Comparison of ENCODE assay signal across 8 mouse cellular contexts in genomic region chr5:137338256-137338655, GRCm38 (mm10). TPM values are rescaled to one million over a fixed set of nuclear protein-coding genes. Genes with fewer than 3 reads are reported as not detected.
DNase-seq lines count a peak whose midpoint lies in the region; ATAC-seq and TF ChIP-seq lines count a peak whose summit lies in the region.

No protein-coding gene starts in this region.

- no peaks in the 10 kb centered on the region for H3K9me3 ChIP-seq in ES-Bruce4 (replicated peaks; ENCODE audit: control insufficient read depth, insufficient read depth, low read length, poor library complexity, severe bottlenecking)
- no peaks in the 10 kb centered on the region for H3K9me3 ChIP-seq in forebrain, embryonic 14.5 days (replicated peaks; ENCODE audit: control insufficient read depth, low read length)
- no peaks in the 10 kb centered on the region for H3K9me3 ChIP-seq in liver, postnatal 0 days (ENCODE audit: low read length)
- no peaks in the 10 kb centered on the region for H3K9me3 ChIP-seq in neural tube, embryonic 14.5 days (ENCODE audit: control insufficient read depth, low read length)

- TF ChIP-seq EP300 in ES-Bruce4 (IDR thresholded peaks at IDR 0.05; ENCODE audit: insufficient read depth, low read depth, low read length), result 0 out of 2 replicates have a peak, but pooled peaks have one; percentile 34
- no peak; the same call in 1 of the 2 replicates for TF ChIP-seq EP300 in liver, postnatal 0 days (IDR thresholded peaks at IDR 0.05; ENCODE audit: low read depth)

- H3K4me2 ChIP-seq in forebrain, embryonic 14.5 days (ENCODE audit: low read length), result peak overlapping the region; percentile 77
- H3K4me2 ChIP-seq in liver, postnatal 0 days (ENCODE audit: low read depth, low read length), result peak overlapping the region; percentile 84
- H3K4me2 ChIP-seq in neural tube, embryonic 14.5 days (ENCODE audit: low read depth, low read length), result peak overlapping the region; percentile 88

- H3K27ac ChIP-seq in ES-Bruce4 (ENCODE audit: insufficient read depth, low read length), result 0 out of 2 replicates have a peak overlapping the region, but pooled peaks have one; percentile 1
- peak overlapping the region; percentile 67 for H3K27ac ChIP-seq in forebrain, embryonic 14.5 days (ENCODE audit: low read depth, low read length)
- peak overlapping the region; percentile 62 for H3K27ac ChIP-seq in liver, postnatal 0 days (ENCODE audit: low read depth)
- H3K27ac ChIP-seq in neural tube, embryonic 14.5 days (ENCODE audit: low read depth, low read length), result peak overlapping the region; percentile 72
- peak overlapping the region; percentile 72 for H3K27ac ChIP-seq in testis, adult 2 months (ENCODE audit: control insufficient read depth, insufficient read depth, low read depth, low read length)

- DNase-seq in cerebellum, adult 11 months, result peak; percentile 88
- peak; percentile 95 for DNase-seq in forebrain, embryonic 14.5 days (ENCODE audit: low spot score)
- DNase-seq in heart, postnatal 14 days, result peak; percentile 89 to 92
- peak; percentile 91 for DNase-seq in layer of hippocampus, adult 11-12 months (ENCODE audit: low spot score)
- peak; percentile 86 for DNase-seq in liver, postnatal 0 days

- H3K4me1 ChIP-seq in ES-Bruce4 (ENCODE audit: control insufficient read depth, insufficient read depth, low read length), result peaks cover 2% of the 10 kb centered on the region
- H3K4me1 ChIP-seq in forebrain, embryonic 14.5 days (ENCODE audit: control insufficient read depth, insufficient read depth, low read length), result peaks cover 12% of the 10 kb centered on the region
- peaks cover 23% of the 10 kb centered on the region for H3K4me1 ChIP-seq in liver, postnatal 0 days (ENCODE audit: insufficient read depth)
- H3K4me1 ChIP-seq in neural tube, embryonic 14.5 days (ENCODE audit: control insufficient read depth, insufficient read depth, low read length), result peaks cover 12% of the 10 kb centered on the region; the same call in 1 of the 2 replicates
- peaks cover 13% of the 10 kb centered on the region for H3K4me1 ChIP-seq in testis, adult 2 months (ENCODE audit: control insufficient read depth, insufficient read depth, low read length)

- H3K4me3 ChIP-seq in ES-Bruce4 (ENCODE audit: low read depth, low read length), result peak overlapping the region; percentile 61
- H3K4me3 ChIP-seq in forebrain, embryonic 14.5 days (ENCODE audit: low read depth, low read length), result peak overlapping the region; percentile 34
- peak overlapping the region; percentile 45 for H3K4me3 ChIP-seq in liver, postnatal 0 days (ENCODE audit: low read depth, low read length)
- H3K4me3 ChIP-seq in neural tube, embryonic 14.5 days (ENCODE audit: low read depth, low read length), result peak overlapping the region; percentile 37
- H3K4me3 ChIP-seq in testis, adult 2 months (ENCODE audit: control insufficient read depth, low read depth, low read length), result peak overlapping the region; percentile 82

- H3K9ac ChIP-seq in ES-Bruce4 (ENCODE audit: low read depth, poor library complexity, severe bottlenecking), result peak overlapping the region; percentile 35
- peak overlapping the region; percentile 69 for H3K9ac ChIP-seq in forebrain, embryonic 14.5 days (ENCODE audit: low read length)
- peak overlapping the region; percentile 37 for H3K9ac ChIP-seq in liver, postnatal 0 days (replicated peaks)
- peak overlapping the region; percentile 66 for H3K9ac ChIP-seq in neural tube, embryonic 14.5 days (replicated peaks; ENCODE audit: low read depth, low read length)

- no peak for TF ChIP-seq POLR2A in ES-Bruce4 (IDR thresholded peaks at IDR 0.05; ENCODE audit: insufficient read depth, low read length)
- TF ChIP-seq POLR2A in testis, adult 2 months (IDR thresholded peaks at IDR 0.05; ENCODE audit: control insufficient read depth, low read depth, low read length), result peak; percentile 57; the same call in 1 of the 2 replicates

- H3K36me3 ChIP-seq in ES-Bruce4 (ENCODE audit: control insufficient read depth, insufficient read depth, low read length, poor library complexity, severe bottlenecking), result no peaks in the 10 kb centered on the region
- H3K36me3 ChIP-seq in forebrain, embryonic 14.5 days (ENCODE audit: control insufficient read depth, insufficient read depth, low read length), result no peaks in the 10 kb centered on the region
- H3K36me3 ChIP-seq in liver, postnatal 0 days (replicated peaks; ENCODE audit: insufficient read depth, low read length), result no peaks in the 10 kb centered on the region
- no peaks in the 10 kb centered on the region for H3K36me3 ChIP-seq in neural tube, embryonic 14.5 days (ENCODE audit: control insufficient read depth, insufficient read depth, low read length)
- H3K36me3 ChIP-seq in testis, adult 2 months (ENCODE audit: control insufficient read depth, insufficient read depth, low read length), result no peaks in the 10 kb centered on the region

- intact Hi-C loops in heart, postnatal 14 days (cut with DNase I), result loop anchor here (2.0 to 10.0 kb wide), 2 partner anchors 15 to 427 kb away; no protein-coding TSS in a partner anchor

- TF ChIP-seq CTCF in ES-Bruce4 (IDR thresholded peaks at IDR 0.05; ENCODE audit: low read depth, low read length), result no peak
- no peak for TF ChIP-seq CTCF in liver, postnatal 0 days (IDR thresholded peaks at IDR 0.05; ENCODE audit: low read depth)
- no peak for TF ChIP-seq CTCF in testis, adult 2 months (IDR thresholded peaks at IDR 0.05; ENCODE audit: control insufficient read depth, insufficient read depth, insufficient replicate concordance, low read depth, low read length)

- WGBS in forebrain, embryonic 14.5 days, result under 1% methylated on average over 19 of the region's 19 CpGs
- WGBS in liver, postnatal 0 days (ENCODE audit: insufficient replicate concordance), result under 1% methylated on average over 19 of the region's 19 CpGs
- WGBS in neural tube, embryonic 14.5 days, result under 1% methylated on average over 19 of the region's 19 CpGs

- ATAC-seq in forebrain, embryonic 14.5 days, result peak; percentile 81
- peak; percentile 78 for ATAC-seq in liver, postnatal 0 days
- ATAC-seq in neural tube, embryonic 14.5 days (ENCODE audit: low read depth), result peak; percentile 83

- H3K27me3 ChIP-seq in ES-Bruce4 (ENCODE audit: control insufficient read depth, insufficient read depth, low read length, poor library complexity, severe bottlenecking), result no peaks in the 10 kb centered on the region
- H3K27me3 ChIP-seq in forebrain, embryonic 14.5 days (replicated peaks; ENCODE audit: control insufficient read depth, insufficient read depth, low read length), result no peaks in the 10 kb centered on the region
- 0 out of 2 replicates have a peak, but pooled peaks cover 2% of the 10 kb centered on the region for H3K27me3 ChIP-seq in liver, postnatal 0 days (ENCODE audit: insufficient read depth, low read length)
- H3K27me3 ChIP-seq in neural tube, embryonic 14.5 days (ENCODE audit: control insufficient read depth, insufficient read depth, low read length), result no peaks in the 10 kb centered on the region
- H3K27me3 ChIP-seq in testis, adult 2 months (ENCODE audit: control insufficient read depth, insufficient read depth, low read length), result no peaks in the 10 kb centered on the region

RNA-seq across cellular contexts. Expression of gene Slc12a9, which starts 4.9 kb away (rescaled TPM):
- polyA plus RNA-seq in ES-Bruce4 (2011; ENCODE audit: insufficient read depth, insufficient read length, low read depth, missing spikeins), result 7.9 and 8.8 TPM in 2 replicates
- 6.2 and 9.9 TPM in 2 replicates for polyA plus RNA-seq in forebrain, embryonic 14.5 days (2014; fragmentation: Nextera tagmentation; extraction: Ambion mirVana)
- 1 to 10 TPM; 3.8 to 5.4 TPM for total RNA-seq in heart, postnatal 14 days (2021)
- 2.9 and 3.2 TPM in 2 replicates for polyA plus RNA-seq in liver, postnatal 0 days (2015; fragmentation: Nextera tagmentation; extraction: Ambion mirVana)
- polyA plus RNA-seq in neural tube, embryonic 14.5 days (2014; fragmentation: Nextera tagmentation; extraction: Ambion mirVana), result 16.4 and 17.8 TPM in 2 replicates
- 3.6 and 4.4 TPM in 2 replicates for polyA plus RNA-seq in testis, adult 2 months (2012; rRNA removed)

RNA-seq across cellular contexts. Expression of gene Ephb4, which starts 11.7 kb away (rescaled TPM):
- polyA plus RNA-seq in ES-Bruce4 (2011; ENCODE audit: insufficient read depth, insufficient read length, low read depth, missing spikeins), result 17.1 and 20.7 TPM in 2 replicates
- polyA plus RNA-seq in forebrain, embryonic 14.5 days (2014; fragmentation: Nextera tagmentation; extraction: Ambion mirVana), result 6.2 and 8.0 TPM in 2 replicates
- total RNA-seq in heart, postnatal 14 days (2021), result 10 to 100 TPM; 77.5 to 83.7 TPM
- 5.7 and 5.9 TPM in 2 replicates for polyA plus RNA-seq in liver, postnatal 0 days (2015; fragmentation: Nextera tagmentation; extraction: Ambion mirVana)
- polyA plus RNA-seq in neural tube, embryonic 14.5 days (2014; fragmentation: Nextera tagmentation; extraction: Ambion mirVana), result 2.7 and 8.8 TPM in 2 replicates
- polyA plus RNA-seq in testis, adult 2 months (2012; rRNA removed), result 1.8 and 2.7 TPM in 2 replicates

RNA-seq across cellular contexts. Expression of gene Trip6, which starts 24.1 kb away (rescaled TPM):
- polyA plus RNA-seq in ES-Bruce4 (2011; ENCODE audit: insufficient read depth, insufficient read length, low read depth, missing spikeins), result 22.2 and 23.2 TPM in 2 replicates
- 18.2 and 18.4 TPM in 2 replicates for polyA plus RNA-seq in forebrain, embryonic 14.5 days (2014; fragmentation: Nextera tagmentation; extraction: Ambion mirVana)
- total RNA-seq in heart, postnatal 14 days (2021), result 10 to 100 TPM; 14.2 to 14.3 TPM
- 7.5 and 9.2 TPM in 2 replicates for polyA plus RNA-seq in liver, postnatal 0 days (2015; fragmentation: Nextera tagmentation; extraction: Ambion mirVana)
- 8.0 and 11.5 TPM in 2 replicates for polyA plus RNA-seq in neural tube, embryonic 14.5 days (2014; fragmentation: Nextera tagmentation; extraction: Ambion mirVana)
- polyA plus RNA-seq in testis, adult 2 months (2012; rRNA removed), result 4.1 and 5.2 TPM in 2 replicates

RNA-seq across cellular contexts. Expression of gene Srrt, which starts 30.8 kb away (rescaled TPM):
- polyA plus RNA-seq in ES-Bruce4 (2011; ENCODE audit: insufficient read depth, insufficient read length, low read depth, missing spikeins), result 121 and 139 TPM in 2 replicates
- polyA plus RNA-seq in forebrain, embryonic 14.5 days (2014; fragmentation: Nextera tagmentation; extraction: Ambion mirVana), result 78.9 and 95.2 TPM in 2 replicates
- total RNA-seq in heart, postnatal 14 days (2021), result 10 to 100 TPM; 84.2 to 84.8 TPM
- polyA plus RNA-seq in liver, postnatal 0 days (2015; fragmentation: Nextera tagmentation; extraction: Ambion mirVana), result 24.1 and 28.2 TPM in 2 replicates
- 81.8 and 91.5 TPM in 2 replicates for polyA plus RNA-seq in neural tube, embryonic 14.5 days (2014; fragmentation: Nextera tagmentation; extraction: Ambion mirVana)
- polyA plus RNA-seq in testis, adult 2 months (2012; rRNA removed), result 174 and 178 TPM in 2 replicates

RNA-seq across cellular contexts. Expression of gene Ufsp1, which starts 43.8 kb away (rescaled TPM):
- 6.4 and 8.7 TPM in 2 replicates for polyA plus RNA-seq in ES-Bruce4 (2011; ENCODE audit: insufficient read depth, insufficient read length, low read depth, missing spikeins)
- 9.8 and 10.3 TPM in 2 replicates for polyA plus RNA-seq in forebrain, embryonic 14.5 days (2014; fragmentation: Nextera tagmentation; extraction: Ambion mirVana)
- total RNA-seq in heart, postnatal 14 days (2021), result 1 to 10 TPM; 6.7 to 8.5 TPM
- polyA plus RNA-seq in liver, postnatal 0 days (2015; fragmentation: Nextera tagmentation; extraction: Ambion mirVana), result 9.1 and 9.5 TPM in 2 replicates
- polyA plus RNA-seq in neural tube, embryonic 14.5 days (2014; fragmentation: Nextera tagmentation; extraction: Ambion mirVana), result 19.7 and 24.0 TPM in 2 replicates
- polyA plus RNA-seq in testis, adult 2 months (2012; rRNA removed), result 1.6 and 1.7 TPM in 2 replicates

Comparison
In these comparisons a context has a peak if more than half of its experiments do, and no peak if none do; other contexts are left out.
1. Peak in every context shown above with its lines: DNase-seq, ATAC-seq, H3K4me3 ChIP-seq and H3K27ac ChIP-seq.
2. H3K27ac ChIP-seq: peak in every context shown above with its lines; median percentile 72 in neural tube, embryonic 14.5 days; 72 in testis, adult 2 months; 67 in forebrain, embryonic 14.5 days; 62 in liver, postnatal 0 days; 1 in ES-Bruce4.